Mouse (Mus musculus) spleen, adult 18-20 months (tissue): Measurements from ENCODE around the gene Scd1.
"Not testable (repeated sequence)": the region's sequence is repeated elsewhere in the genome, so short reads cannot be mapped to it uniquely, and the experiment has no call there.

ENCODE experiments used
- DNase-seq, 2 experiments: peaks; one replicate each; pipeline ENCODE4 v3.0.0; 2022; ENCODE audit warnings: mixed read lengths in 2 of 2

The Scd1 gene

DNA sequence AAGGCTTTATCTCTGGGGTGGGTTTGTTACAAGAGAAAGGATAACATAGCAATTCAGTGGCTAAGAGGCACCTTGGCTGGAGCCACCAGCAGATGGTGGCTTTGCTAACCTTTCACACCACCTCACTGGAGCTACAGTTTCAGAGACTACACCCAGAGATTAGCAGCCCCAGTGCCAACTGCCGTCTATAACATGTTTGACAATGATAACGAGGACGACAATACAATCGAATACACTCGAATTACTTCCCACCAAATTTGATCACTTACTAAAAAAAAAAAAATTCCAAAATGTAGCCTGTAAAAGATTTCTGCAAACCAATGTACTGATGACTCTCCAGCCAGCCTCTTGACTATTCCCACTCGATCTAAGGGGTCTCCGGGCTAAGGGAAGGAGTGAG is 12.7 kb downstream of the Scd1 start:
- no peak for DNase-seq

DNA sequence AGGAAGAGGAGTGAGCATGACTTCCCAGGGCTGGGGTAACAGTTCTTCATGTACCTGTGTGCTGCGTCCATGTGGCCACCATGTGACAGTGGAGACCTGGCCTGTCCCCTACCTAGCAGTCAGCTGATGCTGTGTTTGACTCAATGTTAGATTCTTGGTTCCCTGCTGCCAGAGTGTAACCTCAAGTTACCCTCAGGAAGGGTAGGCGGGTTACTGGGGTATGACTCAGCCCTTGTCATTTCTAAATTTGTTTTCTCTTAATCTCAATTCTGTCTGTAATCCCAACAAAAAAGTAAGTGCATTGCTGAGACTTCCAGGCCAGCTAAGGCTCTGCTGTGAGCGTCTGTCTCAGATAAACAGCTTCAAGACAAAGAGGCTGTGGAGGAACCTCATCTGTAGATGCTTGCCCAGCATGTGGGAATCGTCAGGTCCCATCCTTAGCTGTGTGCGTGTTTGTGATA is 13.7 kb downstream of the Scd1 start:
- DNase-seq: no peak

DNA sequence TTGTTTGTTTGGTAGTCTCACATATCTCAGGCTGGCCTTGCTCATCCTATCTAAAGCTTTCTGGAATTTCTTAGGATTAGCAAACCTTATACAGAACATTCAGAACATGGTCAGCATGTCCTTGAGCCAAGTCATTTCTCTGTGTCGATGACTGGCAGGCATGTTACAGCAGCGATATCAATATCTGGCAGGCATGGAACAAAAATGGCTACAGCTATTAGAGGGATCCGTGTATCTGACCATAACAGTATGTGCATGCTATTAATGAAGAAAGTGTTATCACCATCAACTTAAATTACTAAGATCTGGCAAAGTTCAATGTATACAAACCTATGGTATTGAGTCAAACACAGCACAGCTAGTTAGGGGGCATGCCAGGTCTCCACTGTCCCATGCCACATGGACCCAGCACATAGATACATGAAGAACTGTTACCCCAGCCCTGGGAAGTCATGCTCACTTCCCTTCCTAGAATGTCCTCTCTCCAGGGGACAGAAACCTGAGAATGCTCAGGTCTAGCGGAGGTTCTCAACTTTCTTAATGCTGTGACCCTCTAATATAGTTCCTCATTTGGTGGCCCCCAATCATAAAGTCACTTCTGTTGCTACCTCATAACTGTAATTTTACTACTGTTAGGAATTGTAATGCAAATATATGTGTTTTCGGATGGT is 15.2 kb downstream of the Scd1 start:
- no peak for DNase-seq

DNA sequence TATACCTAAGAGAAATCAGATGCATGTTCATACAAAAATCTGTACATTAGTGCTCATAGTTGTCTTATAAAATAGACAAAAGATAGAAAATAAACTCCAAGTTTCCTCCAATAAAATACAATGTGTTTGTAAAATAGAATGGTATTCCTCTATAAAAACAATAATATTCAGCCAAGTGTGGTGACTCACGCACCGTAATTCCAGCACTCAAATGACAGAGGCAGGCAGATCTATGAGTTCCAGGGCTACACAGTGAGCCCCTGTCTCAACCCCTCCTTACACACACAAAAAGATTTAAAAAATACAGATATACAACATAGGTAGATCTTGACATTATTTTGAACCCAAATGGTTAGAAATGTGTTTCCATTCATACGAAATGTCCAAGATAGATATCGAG is 15.8 kb downstream of the Scd1 start:
- DNase-seq: no peak

DNA sequence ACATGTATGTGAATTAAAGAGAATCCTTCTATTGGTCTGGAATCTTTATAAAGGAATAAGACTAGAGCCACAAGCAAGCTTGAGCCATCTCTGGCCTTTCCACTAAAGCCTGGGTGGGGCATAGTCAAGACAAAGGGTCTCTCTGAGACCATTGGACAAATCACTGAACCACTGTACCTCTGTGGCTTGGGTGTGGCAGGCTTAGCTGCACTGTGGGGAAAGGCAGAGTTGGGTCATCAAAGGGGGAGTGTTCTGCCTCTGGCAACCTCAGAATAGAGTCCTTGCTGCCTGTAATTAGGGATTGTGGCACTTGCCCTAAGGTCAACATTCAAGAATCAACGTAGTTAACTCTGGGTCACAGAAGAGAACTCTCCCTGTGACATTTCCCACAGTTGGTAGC is 18.2 kb downstream of the Scd1 start:
- no peak for DNase-seq

DNA sequence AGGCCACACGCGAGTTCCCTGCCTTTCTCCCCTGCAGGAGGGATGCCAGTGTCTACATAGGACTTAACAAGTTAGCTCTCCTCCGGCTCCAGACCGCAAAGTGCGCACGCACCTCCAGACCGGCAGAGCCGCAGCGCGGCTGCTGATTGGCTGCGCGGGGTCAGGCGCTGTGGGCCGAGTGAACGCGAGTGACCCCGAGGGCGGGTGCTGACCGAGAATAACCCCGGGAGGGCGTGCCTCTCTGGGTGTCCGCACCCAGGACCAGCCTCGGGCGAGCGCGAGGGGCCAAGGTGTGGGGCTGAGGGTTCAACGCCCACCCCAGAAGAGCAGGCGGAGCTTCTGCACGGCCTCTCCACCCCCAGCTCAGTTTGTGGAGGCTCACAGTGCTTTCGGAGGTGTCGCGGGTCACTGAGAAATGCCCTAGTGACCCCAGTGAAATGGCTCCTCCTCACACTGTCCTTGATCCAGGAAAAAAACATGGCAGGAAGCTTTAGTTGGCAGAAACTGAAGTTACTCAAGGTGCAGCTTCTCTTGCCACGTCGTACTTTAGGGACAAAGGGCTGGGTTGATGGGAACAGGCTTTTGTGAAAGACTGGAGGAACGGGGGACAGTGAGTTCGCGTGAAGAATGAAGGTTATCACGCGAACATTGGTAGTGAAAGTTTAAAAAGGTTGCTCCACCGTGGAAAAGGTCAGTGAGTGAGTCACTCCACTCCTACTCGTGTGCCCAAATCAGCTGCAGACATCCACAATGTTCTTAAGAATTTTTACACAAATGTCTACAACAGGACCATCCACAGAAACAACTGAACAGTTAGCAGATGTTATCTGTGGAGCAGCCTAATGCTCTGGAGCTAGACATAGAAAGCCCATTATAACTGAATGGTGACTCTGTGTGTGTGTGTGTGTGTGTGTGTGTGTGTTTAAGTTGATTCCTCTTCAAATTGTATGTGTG is 18.9 kb downstream of the Scd1 start:
- DNase-seq: peak; percentile 95 to 98

DNA sequence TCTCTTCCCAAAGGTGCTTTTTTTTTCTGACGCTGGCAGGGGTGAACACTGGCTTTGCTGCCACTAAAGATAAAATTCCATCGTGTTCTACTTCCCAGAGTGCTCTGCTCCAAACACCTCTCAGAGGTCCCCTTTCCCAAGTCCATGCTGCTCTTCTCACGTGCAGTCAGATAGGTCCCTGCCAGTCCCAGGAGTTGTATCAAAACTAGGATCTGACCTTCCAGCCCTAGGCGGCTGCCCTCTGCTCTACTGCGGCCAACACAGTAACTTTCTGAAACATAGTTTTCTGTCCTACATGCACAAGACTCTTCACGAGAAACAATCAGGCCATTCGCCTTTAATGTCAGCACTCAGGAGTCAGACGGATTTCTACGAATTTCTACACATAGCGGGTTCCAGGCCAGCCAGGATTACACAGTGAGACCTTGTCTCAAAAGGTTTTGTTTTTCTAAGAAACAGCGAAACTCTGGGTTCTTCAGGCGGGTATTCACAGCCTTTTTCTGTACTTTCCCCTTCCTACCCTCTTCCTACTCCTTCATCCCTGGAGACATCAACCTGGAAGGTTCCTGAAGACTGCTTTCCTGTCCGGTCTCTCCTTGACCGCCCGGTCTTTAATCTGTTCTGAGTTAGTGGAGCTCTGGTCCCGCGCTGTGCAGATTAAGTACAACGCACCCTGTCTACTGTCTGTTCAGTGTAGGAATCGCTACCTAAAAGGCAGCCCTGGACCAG is 19.8 kb downstream of the Scd1 start:
- no peak for DNase-seq

DNA sequence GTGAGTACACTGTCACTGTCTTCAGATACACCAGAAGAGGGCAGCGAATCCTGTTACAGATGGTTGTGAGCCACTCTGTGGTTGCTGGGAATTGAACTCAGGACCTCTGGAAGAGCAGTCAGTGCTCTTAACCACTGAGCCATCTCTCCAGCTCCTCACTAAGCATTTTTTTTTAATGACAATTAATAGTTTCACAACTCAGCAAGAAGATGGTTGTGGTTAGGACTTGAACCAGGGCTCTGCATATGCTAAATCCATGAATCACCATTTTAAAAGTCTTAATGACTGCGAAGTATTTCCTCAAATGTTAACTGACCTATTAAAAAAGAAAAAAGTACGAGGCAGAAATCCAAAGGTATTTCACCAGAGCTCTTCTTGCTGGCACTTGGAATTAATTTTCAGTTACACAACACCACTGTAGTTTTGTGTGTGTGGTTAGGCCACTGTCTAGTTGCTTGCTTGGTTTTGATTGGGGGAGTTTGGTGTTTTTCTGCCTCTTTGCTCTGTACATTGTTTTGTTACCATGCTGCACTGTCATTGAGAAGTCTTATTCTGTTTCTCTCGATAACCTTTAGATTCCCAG is 20.5 kb downstream of the Scd1 start:
- DNase-seq: no peak

DNA sequence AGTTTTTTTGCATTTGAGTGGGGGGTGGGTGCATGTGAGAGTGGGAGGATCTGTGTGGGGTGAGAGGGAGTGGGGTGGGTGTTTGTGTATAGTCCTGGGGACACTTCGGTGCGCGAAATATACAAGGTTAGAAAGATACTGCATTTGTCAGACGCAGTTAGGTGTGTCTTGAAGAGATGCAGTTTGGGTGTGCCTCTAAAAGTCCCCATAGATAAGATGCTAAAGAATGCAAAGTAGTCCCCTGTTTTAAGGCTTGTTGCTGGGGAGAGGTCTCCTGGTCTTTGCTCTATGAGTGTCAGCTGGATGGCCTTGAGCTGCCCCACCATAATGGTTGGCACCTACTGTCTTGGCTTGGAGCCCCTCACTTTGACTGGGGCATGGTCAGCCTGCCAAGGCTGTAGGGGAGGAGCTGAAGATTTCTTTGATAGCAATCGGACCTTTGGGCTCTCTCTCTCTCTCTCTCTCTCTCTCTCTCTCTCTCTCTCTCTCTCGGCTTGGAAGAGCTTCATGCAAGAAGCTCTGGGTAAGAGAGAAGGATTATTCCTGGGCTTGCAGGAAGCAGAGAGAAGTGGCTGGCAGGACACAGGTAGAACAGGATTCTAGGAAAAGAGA is 21.7 kb downstream of the Scd1 start:
- DNase-seq: no peak

DNA sequence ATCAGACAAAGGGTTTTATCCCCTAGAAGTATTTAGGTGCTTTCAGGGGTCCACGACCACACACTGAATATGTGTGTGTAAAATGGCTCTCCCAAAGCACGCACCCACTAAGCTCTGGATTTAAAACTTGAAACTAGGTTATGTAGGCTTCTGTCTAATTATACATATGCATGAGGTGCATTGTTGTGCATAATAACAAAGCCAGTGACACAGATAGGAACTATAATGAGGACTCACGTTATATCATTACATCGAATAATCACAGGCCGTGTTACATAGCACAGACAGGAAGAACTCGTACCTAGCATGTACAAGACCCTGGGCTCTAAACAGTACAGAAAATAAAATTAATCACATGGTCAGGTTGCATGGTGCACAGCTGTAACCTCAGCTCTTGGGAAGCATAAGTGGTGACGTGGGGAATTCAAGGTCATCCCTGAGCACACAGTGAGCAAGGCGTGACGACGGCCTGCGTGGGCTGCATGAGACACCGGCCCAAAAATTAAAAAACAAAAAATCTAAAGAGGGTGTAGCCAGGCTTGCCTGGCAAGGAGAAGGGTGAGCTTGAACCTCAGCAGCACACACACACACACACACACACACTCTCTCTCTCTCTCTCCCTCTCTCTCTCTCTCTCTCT is 24.9 kb downstream of the Scd1 start:
- DNase-seq: peak in 1 of 2 experiments; percentile 58

DNA sequence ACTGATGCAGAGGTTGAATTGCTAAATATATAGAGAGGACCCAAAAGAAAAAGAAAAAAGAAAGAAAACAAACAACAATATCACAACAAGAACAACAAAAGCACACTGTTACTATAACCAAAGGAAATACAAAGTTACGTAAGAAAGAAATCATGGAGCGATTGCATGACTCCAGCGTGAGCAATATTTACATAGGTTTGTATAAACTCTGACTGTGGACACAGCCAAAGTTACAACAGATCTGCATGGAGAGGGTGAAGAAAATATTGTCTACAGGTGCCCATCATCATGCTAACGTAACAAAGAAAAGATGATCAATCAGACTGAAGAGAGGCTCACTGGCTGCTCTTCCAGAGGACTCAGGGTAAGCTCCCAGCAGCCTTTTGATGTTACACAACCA is 27.6 kb downstream of the Scd1 start:
- DNase-seq: no peak

DNA sequence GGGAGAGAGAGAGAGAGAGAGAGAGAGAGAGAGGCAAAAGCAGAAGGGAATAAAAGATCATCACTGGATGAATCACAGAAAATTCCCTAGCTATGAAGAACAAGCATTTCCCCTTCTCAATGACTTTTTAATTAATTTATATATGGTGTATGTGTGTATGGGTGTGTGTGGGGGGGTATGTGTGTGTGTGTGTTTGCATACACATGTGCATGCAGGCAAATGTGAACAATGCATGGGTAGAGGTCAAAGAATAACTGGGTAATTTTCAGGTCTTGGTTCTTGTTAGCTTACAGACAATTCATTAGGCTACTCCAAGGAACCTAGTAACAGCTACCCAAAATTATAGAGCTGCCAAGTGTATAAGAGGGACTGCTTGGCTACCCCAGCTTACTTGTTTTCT is 28.6 kb downstream of the Scd1 start:
- no peak for DNase-seq

DNA sequence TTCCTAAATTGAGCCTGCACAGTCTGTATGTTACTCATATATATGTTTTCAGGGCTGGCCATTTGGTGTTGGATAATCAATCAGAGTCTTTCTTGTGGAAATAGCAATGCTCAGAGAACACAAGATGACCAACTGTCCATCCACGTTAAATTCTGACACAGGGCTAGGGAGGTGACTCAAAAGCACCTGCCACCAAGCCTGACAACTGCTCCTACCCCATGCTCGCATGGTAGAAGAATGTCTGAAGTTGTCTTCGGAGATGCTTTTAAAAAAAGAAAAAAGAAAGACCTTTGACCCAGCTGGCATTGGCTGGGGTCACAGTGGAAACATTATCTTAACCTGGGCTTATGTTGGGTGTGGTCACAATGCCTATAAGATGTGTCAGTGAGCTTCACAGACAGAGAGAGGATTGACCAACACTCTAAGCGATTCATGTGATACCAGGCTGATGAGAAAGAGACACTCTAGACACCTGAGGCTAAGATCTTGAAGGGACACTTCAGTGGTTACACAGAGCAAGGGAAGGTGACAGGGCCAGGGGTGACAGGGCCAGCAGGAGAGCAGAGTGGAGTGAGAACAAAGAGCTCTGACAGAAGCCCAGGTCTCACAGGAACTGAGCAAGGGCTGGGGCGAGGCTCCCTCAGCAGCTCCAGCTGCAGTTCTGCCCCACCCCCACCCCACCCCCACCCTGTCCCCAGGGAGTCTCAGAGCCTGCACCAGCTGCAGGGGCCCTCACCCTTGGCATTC is 29.9 kb downstream of the Scd1 start:
- peak; percentile 66 to 69 for DNase-seq

DNA sequence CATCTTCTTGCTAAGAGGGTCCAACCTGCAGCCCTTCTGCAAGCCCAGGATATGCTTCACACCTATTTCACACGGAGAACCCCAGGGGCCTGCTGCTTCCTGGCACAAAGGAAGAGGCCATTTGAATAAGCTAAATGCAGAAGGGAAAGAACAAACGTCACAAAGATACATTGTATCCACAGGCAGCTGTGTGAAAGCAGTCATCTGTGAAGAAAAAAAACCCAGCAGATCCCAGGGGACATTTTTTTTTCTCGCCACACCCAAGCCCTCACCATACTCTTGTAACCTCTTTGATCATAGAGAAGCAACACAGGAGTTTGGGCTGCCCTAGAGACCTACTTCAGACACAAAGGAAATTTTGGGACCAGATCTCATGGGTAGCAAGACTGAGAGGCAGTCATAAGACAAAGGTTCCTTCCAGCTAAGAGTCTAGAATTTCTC is 31.1 kb downstream of the Scd1 start:
- peak; percentile 64 to 68 for DNase-seq

DNA sequence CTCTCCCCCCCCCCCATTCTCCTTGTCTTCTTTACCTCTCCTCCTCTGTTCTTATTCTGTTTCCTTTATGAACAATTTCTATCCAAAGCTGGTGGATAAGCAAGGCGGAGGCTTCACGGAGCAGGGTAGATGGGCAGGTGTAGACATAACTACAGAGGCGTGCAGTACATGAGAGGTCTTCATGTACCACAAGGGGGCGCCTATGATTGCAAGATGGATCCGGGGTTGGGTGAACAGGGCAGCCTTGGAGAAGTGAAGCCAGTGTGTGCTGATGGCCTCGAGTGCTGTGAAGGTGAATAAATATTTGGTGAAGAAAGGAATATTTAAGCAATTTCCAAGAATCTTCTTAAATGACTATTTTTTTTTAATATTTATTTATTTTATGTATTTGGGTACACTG is 34.7 kb downstream of the Scd1 start:
- DNase-seq: peak; percentile 69 to 77

DNA sequence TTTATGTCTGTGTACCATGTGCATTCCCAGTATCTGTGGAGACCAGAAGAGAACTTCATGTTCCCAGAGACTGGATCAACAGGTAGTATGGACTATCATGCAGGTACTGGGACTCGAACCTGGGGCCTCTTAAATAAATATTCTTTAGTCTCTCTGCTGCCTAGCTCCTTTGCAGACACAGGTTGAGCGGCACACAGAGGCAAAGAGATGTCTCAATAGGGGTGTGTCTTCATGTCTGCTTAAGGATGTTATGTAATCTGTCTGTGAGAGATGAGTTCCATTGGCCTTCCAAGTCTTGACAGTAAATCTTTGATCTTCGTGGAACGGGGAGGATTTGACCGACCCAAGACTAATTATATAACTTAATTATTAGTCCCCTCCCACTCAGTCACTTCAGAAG is 37.4 kb downstream of the Scd1 start:
- DNase-seq: no peak

DNA sequence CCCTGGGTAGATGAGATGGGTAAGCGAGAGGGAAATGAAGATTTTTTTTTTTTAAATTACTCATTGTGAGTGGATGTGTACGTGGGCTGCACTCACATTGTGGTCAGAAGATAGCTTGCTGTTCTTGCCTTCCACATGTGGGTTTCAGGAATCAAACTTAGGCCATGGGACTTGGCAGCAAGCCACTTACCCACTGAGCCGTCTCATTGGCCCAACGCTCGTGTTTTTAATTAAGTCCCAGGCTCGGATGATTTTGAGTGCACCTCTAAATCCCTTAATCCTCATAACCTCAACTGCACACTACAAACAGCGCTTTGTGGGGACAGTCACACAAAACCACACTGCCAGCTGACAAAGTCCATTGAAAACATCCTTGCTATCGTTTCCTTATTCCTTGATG is 38.3 kb downstream of the Scd1 start:
- no peak for DNase-seq

DNA sequence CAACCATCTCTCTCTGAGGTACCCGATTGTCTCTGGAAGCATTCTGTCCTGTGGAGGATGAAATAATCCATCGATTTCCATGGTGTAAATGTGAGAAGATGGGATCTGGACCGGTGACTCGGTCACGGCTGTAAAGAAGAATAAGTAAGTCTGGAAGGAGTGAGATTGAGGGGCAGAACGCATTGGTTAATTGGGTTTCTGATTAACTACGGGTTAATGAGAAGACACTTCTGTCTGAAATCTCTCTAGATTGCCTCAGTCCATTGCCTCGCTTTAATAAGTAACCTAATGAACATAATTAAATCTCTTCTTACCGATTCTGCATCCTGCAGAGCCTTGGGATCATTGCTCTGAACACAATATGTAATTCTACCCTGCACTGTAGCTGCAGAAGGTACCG is 40.6 kb downstream of the Scd1 start:
- not testable (repeated sequence) for DNase-seq

DNA sequence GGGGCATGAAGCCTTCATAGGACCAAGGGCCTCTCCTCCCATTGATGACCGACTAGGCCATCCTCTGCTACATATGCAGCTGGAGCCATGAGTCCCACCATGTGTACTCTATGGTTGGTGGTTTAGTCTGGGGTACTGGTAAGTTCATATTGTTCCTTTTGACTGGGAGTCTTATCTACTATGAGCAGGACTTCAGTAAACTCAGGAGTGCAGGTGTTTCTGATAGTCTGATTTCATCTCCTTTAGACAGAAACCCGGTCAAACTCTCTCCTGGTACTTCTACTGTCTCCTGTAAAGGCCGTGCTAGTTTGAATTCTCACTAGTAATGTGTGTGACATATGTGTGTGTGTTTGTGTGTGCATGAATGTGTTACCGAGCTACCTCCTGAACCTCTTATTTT is 41.9 kb downstream of the Scd1 start:
- no peak for DNase-seq

DNA sequence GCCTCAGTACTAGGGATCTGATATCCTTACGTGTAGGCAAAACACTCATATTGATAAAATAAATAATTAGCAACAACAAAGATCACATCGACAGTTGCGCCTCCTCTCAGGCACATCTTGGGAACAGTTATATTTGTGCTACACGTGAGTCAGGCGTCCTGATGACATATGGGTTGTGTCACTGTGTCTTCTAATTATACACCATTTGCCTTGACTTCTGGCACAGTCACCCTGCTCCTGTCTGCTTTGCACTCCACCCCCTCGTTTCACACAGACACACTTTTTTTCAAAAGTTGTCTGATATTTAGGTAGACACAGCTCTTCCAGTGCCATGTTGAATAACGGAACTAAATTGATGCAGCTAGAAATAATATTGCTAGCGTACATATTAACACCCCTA is 43.6 kb downstream of the Scd1 start:
- DNase-seq: no peak

DNA sequence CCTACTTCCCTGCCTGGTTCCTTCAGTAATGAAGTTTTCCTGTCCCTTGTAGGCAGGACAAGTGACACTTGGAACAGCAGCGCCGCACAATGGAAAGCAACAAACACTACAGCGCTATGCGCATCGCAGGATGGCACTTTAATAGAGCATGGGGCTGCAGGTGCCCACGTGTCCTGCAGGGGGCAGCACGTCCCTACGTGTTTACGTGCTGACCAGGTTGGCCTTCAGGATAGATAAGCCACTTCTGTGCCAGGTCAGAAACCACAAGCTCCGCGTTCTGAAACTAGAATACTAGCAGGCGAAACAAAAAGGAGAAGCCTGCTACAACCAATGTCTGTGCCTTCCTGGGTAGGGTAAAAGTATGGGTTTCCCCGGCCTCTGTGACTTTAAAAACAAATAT is 44.1 kb downstream of the Scd1 start:
- peak; percentile 69 to 78 for DNase-seq
